Mouse (Mus musculus): ENCODE measurements at regions not wholly inside any gene's neighbourhood (a gene's known extent, or its start where the extent isn't known, plus 50 kb on each side); places are given as distances from the start of the nearest gene placed in this dataset.

- Histone ChIP-seq H3K4me3 (ENCODE audit: low read depth, low read length) (no peak overlapping the region), H3K27me3 (replicated peaks; ENCODE audit: control insufficient read depth, insufficient read depth, low read length) (no peaks in the 10 kb centered on the region), H3K4me1 (replicated peaks; ENCODE audit: control insufficient read depth, insufficient read depth, low read length) (no peaks in the 10 kb centered on the region), H3K9me3 (ENCODE audit: control insufficient read depth, low read length) (no peaks in the 10 kb centered on the region), H3K4me2 (ENCODE audit: low read length) (no peak overlapping the region), H3K9ac (ENCODE audit: low read length) (no peak overlapping the region), H3K36me3 (ENCODE audit: control insufficient read depth, insufficient read depth, low read length) (no peaks in the 10 kb centered on the region), H3K27ac (ENCODE audit: low read depth) (no peak overlapping the region)
- ATAC-seq (replicated peaks; ENCODE audit: low FRiP score, low TSS enrichment, low read depth) = no peak
- 76% methylated on average over 3 of the region's 3 CpGs for WGBS
- no peak for DNase-seq (ENCODE audit: low spot score)
These were observed 168.6 kb upstream of the Far2 start for GRCm38 (mm10) chr6:147878485-147878884.

GRCm38 (mm10) chr6:147885902-147886301 lies 161.2 kb upstream of the Far2 start:
- Histone ChIP-seq H3K4me3 (ENCODE audit: low read depth, low read length) (no peak overlapping the region), H3K4me1 (replicated peaks; ENCODE audit: control insufficient read depth, insufficient read depth, low read length) (no peaks in the 10 kb centered on the region), H3K4me2 (ENCODE audit: low read length) (no peak overlapping the region), H3K9ac (ENCODE audit: low read length) (no peak overlapping the region), H3K27me3 (replicated peaks; ENCODE audit: control insufficient read depth, insufficient read depth, low read length) (no peaks in the 10 kb centered on the region), H3K36me3 (ENCODE audit: control insufficient read depth, insufficient read depth, low read length) (no peaks in the 10 kb centered on the region), H3K9me3 (ENCODE audit: control insufficient read depth, low read length) (no peaks in the 10 kb centered on the region), H3K27ac (ENCODE audit: low read depth) (no peak overlapping the region)
- ATAC-seq (replicated peaks; ENCODE audit: low FRiP score, low TSS enrichment, low read depth) (no peak), DNase-seq (ENCODE audit: low spot score) (no peak)
- 89% methylated on average over 4 of the region's 4 CpGs for WGBS

- no peak for ATAC-seq (replicated peaks; ENCODE audit: low FRiP score, low TSS enrichment, low read depth)
- H3K27me3 ChIP-seq (replicated peaks; ENCODE audit: control insufficient read depth, insufficient read depth, low read length) = no peaks in the 10 kb centered on the region
- no peaks in the 10 kb centered on the region for H3K9me3 ChIP-seq (ENCODE audit: control insufficient read depth, low read length)
- no peaks in the 10 kb centered on the region for H3K36me3 ChIP-seq (ENCODE audit: control insufficient read depth, insufficient read depth, low read length)
- no peaks in the 10 kb centered on the region for H3K4me1 ChIP-seq (replicated peaks; ENCODE audit: control insufficient read depth, insufficient read depth, low read length)
- WGBS = 32% methylated on average over 1 of the region's 1 CpGs
- H3K4me2 ChIP-seq (ENCODE audit: low read length) = no peak overlapping the region
- no peak overlapping the region for H3K9ac ChIP-seq (ENCODE audit: low read length)
- no peak for DNase-seq (ENCODE audit: low spot score)
- H3K27ac ChIP-seq (ENCODE audit: low read depth) = no peak overlapping the region
- no peak overlapping the region for H3K4me3 ChIP-seq (ENCODE audit: low read depth, low read length)
These were observed 127.4 kb upstream of the Far2 start for GRCm38 (mm10) chr6:147919697-147920096.

GRCm38 (mm10) chr6:147921091-147921490 lies 126.0 kb upstream of the Far2 start:
- no peak for ATAC-seq (replicated peaks; ENCODE audit: low FRiP score, low TSS enrichment, low read depth)
- no peaks in the 10 kb centered on the region for H3K4me1 ChIP-seq (replicated peaks; ENCODE audit: control insufficient read depth, insufficient read depth, low read length)
- no peak overlapping the region for H3K4me2 ChIP-seq (ENCODE audit: low read length)
- DNase-seq (ENCODE audit: low spot score) = no peak
- H3K27me3 ChIP-seq (replicated peaks; ENCODE audit: control insufficient read depth, insufficient read depth, low read length) = no peaks in the 10 kb centered on the region
- H3K27ac ChIP-seq (ENCODE audit: low read depth) = no peak overlapping the region
- no peaks in the 10 kb centered on the region for H3K9me3 ChIP-seq (ENCODE audit: control insufficient read depth, low read length)
- no peaks in the 10 kb centered on the region for H3K36me3 ChIP-seq (ENCODE audit: control insufficient read depth, insufficient read depth, low read length)
- H3K9ac ChIP-seq (ENCODE audit: low read length) = no peak overlapping the region
- no peak overlapping the region for H3K4me3 ChIP-seq (ENCODE audit: low read depth, low read length)
- 64% methylated on average over 5 of the region's 5 CpGs for WGBS

GRCm38 (mm10) chr6:147922506-147922905 lies 124.6 kb upstream of the Far2 start:
- no peak for DNase-seq (ENCODE audit: low spot score)
- H3K27me3 ChIP-seq (replicated peaks; ENCODE audit: control insufficient read depth, insufficient read depth, low read length) = no peaks in the 10 kb centered on the region
- WGBS = 79% methylated on average over 5 of the region's 5 CpGs
- no peak overlapping the region for H3K4me2 ChIP-seq (ENCODE audit: low read length)
- no peak overlapping the region for H3K4me3 ChIP-seq (ENCODE audit: low read depth, low read length)
- H3K4me1 ChIP-seq (replicated peaks; ENCODE audit: control insufficient read depth, insufficient read depth, low read length) = no peaks in the 10 kb centered on the region
- no peak overlapping the region for H3K27ac ChIP-seq (ENCODE audit: low read depth)
- H3K9ac ChIP-seq (ENCODE audit: low read length) = no peak overlapping the region
- no peak for ATAC-seq (replicated peaks; ENCODE audit: low FRiP score, low TSS enrichment, low read depth)
- no peaks in the 10 kb centered on the region for H3K9me3 ChIP-seq (ENCODE audit: control insufficient read depth, low read length)
- no peaks in the 10 kb centered on the region for H3K36me3 ChIP-seq (ENCODE audit: control insufficient read depth, insufficient read depth, low read length)

- Histone ChIP-seq H3K9me3 (ENCODE audit: control insufficient read depth, low read length) (no peaks in the 10 kb centered on the region), H3K36me3 (ENCODE audit: control insufficient read depth, insufficient read depth, low read length) (no peaks in the 10 kb centered on the region), H3K4me1 (replicated peaks; ENCODE audit: control insufficient read depth, insufficient read depth, low read length) (no peaks in the 10 kb centered on the region), H3K4me2 (ENCODE audit: low read length) (no peak overlapping the region), H3K9ac (ENCODE audit: low read length) (no peak overlapping the region), H3K27me3 (replicated peaks; ENCODE audit: control insufficient read depth, insufficient read depth, low read length) (no peaks in the 10 kb centered on the region), H3K27ac (ENCODE audit: low read depth) (no peak overlapping the region), H3K4me3 (ENCODE audit: low read depth, low read length) (no peak overlapping the region)
- 90% methylated on average over 8 of the region's 8 CpGs for WGBS
- ATAC-seq (replicated peaks; ENCODE audit: low FRiP score, low TSS enrichment, low read depth) = no peak
- DNase-seq (ENCODE audit: low spot score) = no peak
These were observed 123.8 kb upstream of the Far2 start for GRCm38 (mm10) chr6:147923246-147923645.

- Histone ChIP-seq H3K27ac (ENCODE audit: low read depth) (no peak overlapping the region), H3K9me3 (ENCODE audit: control insufficient read depth, low read length) (no peaks in the 10 kb centered on the region), H3K27me3 (replicated peaks; ENCODE audit: control insufficient read depth, insufficient read depth, low read length) (no peaks in the 10 kb centered on the region), H3K4me3 (ENCODE audit: low read depth, low read length) (no peak overlapping the region), H3K4me2 (ENCODE audit: low read length) (no peak overlapping the region), H3K4me1 (replicated peaks; ENCODE audit: control insufficient read depth, insufficient read depth, low read length) (no peaks in the 10 kb centered on the region), H3K9ac (ENCODE audit: low read length) (no peak overlapping the region), H3K36me3 (ENCODE audit: control insufficient read depth, insufficient read depth, low read length) (no peaks in the 10 kb centered on the region)
- ATAC-seq (replicated peaks; ENCODE audit: low FRiP score, low TSS enrichment, low read depth) = no peak
- no peak for DNase-seq (ENCODE audit: low spot score)
These were observed 118.1 kb upstream of the Far2 start for GRCm38 (mm10) chr6:147928951-147929350.

GRCm38 (mm10) chr6:147944020-147944419 lies 103.0 kb upstream of the Far2 start:
- ATAC-seq (replicated peaks; ENCODE audit: low FRiP score, low TSS enrichment, low read depth) (no peak), DNase-seq (ENCODE audit: low spot score) (no peak)
- Histone ChIP-seq H3K36me3 (ENCODE audit: control insufficient read depth, insufficient read depth, low read length) (no peaks in the 10 kb centered on the region), H3K9me3 (ENCODE audit: control insufficient read depth, low read length) (no peaks in the 10 kb centered on the region), H3K27me3 (replicated peaks; ENCODE audit: control insufficient read depth, insufficient read depth, low read length) (no peaks in the 10 kb centered on the region), H3K9ac (ENCODE audit: low read length) (no peak overlapping the region), H3K4me1 (replicated peaks; ENCODE audit: control insufficient read depth, insufficient read depth, low read length) (no peaks in the 10 kb centered on the region), H3K27ac (ENCODE audit: low read depth) (no peak overlapping the region), H3K4me2 (ENCODE audit: low read length) (no peak overlapping the region), H3K4me3 (ENCODE audit: low read depth, low read length) (no peak overlapping the region)
- 68% methylated on average over 3 of the region's 3 CpGs for WGBS

GRCm38 (mm10) chr6:147944940-147945676 lies 102.0 kb upstream of the Far2 start:
- ATAC-seq (replicated peaks; ENCODE audit: low FRiP score, low TSS enrichment, low read depth) (no peak), DNase-seq (ENCODE audit: low spot score) (no peak)
- H3K4me3 ChIP-seq (ENCODE audit: low read depth, low read length) = no peak overlapping the region
- no peak overlapping the region for H3K9ac ChIP-seq (ENCODE audit: low read length)
- H3K9me3 ChIP-seq (ENCODE audit: control insufficient read depth, low read length) = no peaks in the 10 kb centered on the region
- no peak overlapping the region for H3K4me2 ChIP-seq (ENCODE audit: low read length)
- WGBS = 74% methylated on average over 4 of the region's 4 CpGs
- no peak overlapping the region for H3K27ac ChIP-seq (ENCODE audit: low read depth)
- no peaks in the 10 kb centered on the region for H3K4me1 ChIP-seq (replicated peaks; ENCODE audit: control insufficient read depth, insufficient read depth, low read length)
- H3K27me3 ChIP-seq (replicated peaks; ENCODE audit: control insufficient read depth, insufficient read depth, low read length) = no peaks in the 10 kb centered on the region
- H3K36me3 ChIP-seq (ENCODE audit: control insufficient read depth, insufficient read depth, low read length) = no peaks in the 10 kb centered on the region
